Mouse (Mus musculus): ENCODE results near the gene 4921539E11Rik. TPM values are rescaled to one million over a fixed set of nuclear protein-coding genes. Genes with fewer than 3 reads are reported as not detected.

The 4921539E11Rik gene
- total RNA-seq, 1 experiment from 2014 or later: not detected

GRCm38 (mm10) chr4:103188786-103189640 is 101.7 kb downstream of the 4921539E11Rik start:
- ATAC-seq (replicated peaks in 1 of 2; ENCODE audit: insufficient read depth in 1 of 2, low FRiP score in 2 of 2, low TSS enrichment in 1 of 2, low read depth in 1 of 2, poor library complexity in 2 of 2, severe bottlenecking in 2 of 2): no peak

Other genes starting within 250 kb of the 4921539E11Rik start
- 111 and 118 TPM in 2 replicates for gene Mier1, start 176.5 kb downstream of the 4921539E11Rik start, total RNA-seq (2017)
- 5.4 and 6.6 TPM in 2 replicates for gene Wdr78, start 176.3 kb downstream of the 4921539E11Rik start, total RNA-seq (2017)
- gene Slc35d1, start 75.7 kb downstream of the 4921539E11Rik start, total RNA-seq (2017): 5.5 and 9.6 TPM in 2 replicates
- 51.7 and 64.4 TPM in 2 replicates for gene Oma1, start 22.9 kb upstream of the 4921539E11Rik start, total RNA-seq (2017)